Mouse (Mus musculus): ENCODE measurements around the gene Apool. TPM values are rescaled to one million over a fixed set of nuclear protein-coding genes. Genes with fewer than 3 reads are reported as not detected.
"Not testable (repeated sequence)": the region's sequence is repeated elsewhere in the genome, so short reads cannot be mapped to it uniquely, and the experiment has no call there.

Apool gene
- 0.14 and 0.23 TPM in 2 replicates for polyA plus RNA-seq (2012)

- peaks cover 4% of the 10 kb centered on the region; the same call in 1 of the 2 replicates for H3K4me1 ChIP-seq (ENCODE audit: control insufficient read depth)
- no peaks in the 10 kb centered on the region for H3K36me3 ChIP-seq (ENCODE audit: control insufficient read depth)
- no peaks in the 10 kb centered on the region for H3K27me3 ChIP-seq (ENCODE audit: control insufficient read depth)
- TF ChIP-seq TAL1 (IDR thresholded peaks at IDR 0.05; ENCODE audit: low read length) (no peak), GATA1 (IDR thresholded peaks at IDR 0.05; ENCODE audit: low read length) (no peak)
- no peaks in the 10 kb centered on the region for H3K9me3 ChIP-seq (ENCODE audit: control insufficient read depth, low read length)
- peak within 1 kb of the TSS; percentile 76 for H3K4me3 ChIP-seq (replicated peaks)
These were observed at the start of gene Apool for GRCm38 (mm10) chrX:112310804-112311530. TSS of gene Apool (plus strand) at chrX:112311334.

- Histone ChIP-seq H3K4me3 (replicated peaks) (no peak overlapping the region), H3K9me3 (ENCODE audit: control insufficient read depth, low read length) (no peaks in the 10 kb centered on the region), H3K27me3 (ENCODE audit: control insufficient read depth) (no peaks in the 10 kb centered on the region), H3K4me1 (ENCODE audit: control insufficient read depth) (no peaks in the 10 kb centered on the region), H3K36me3 (ENCODE audit: control insufficient read depth) (no peaks in the 10 kb centered on the region)
- no peak for TF ChIP-seq GATA1 (IDR thresholded peaks at IDR 0.05; ENCODE audit: low read length)
- no peak for TF ChIP-seq TAL1 (IDR thresholded peaks at IDR 0.05; ENCODE audit: low read length)
These were observed 37.6 kb upstream of the Apool start for GRCm38 (mm10) chrX:112273550-112273949.

- H3K9me3 ChIP-seq (ENCODE audit: control insufficient read depth, low read length) = no peaks in the 10 kb centered on the region
- TF ChIP-seq GATA1 (IDR thresholded peaks at IDR 0.05; ENCODE audit: low read length) (no peak), TAL1 (IDR thresholded peaks at IDR 0.05; ENCODE audit: low read length) (no peak)
- H3K4me1 ChIP-seq (ENCODE audit: control insufficient read depth) = peaks cover 4% of the 10 kb centered on the region; the same call in 1 of the 2 replicates
- H3K4me3 ChIP-seq (replicated peaks) = peak overlapping the region; percentile 76
- H3K27me3 ChIP-seq (ENCODE audit: control insufficient read depth) = no peaks in the 10 kb centered on the region
- H3K36me3 ChIP-seq (ENCODE audit: control insufficient read depth) = no peaks in the 10 kb centered on the region
These were observed 375 bp downstream of the Apool start for GRCm38 (mm10) chrX:112311531-112311887.

GRCm38 (mm10) chrX:112312094-112312493 is 960 bp downstream of the Apool start:
- H3K27me3 ChIP-seq (ENCODE audit: control insufficient read depth) = no peaks in the 10 kb centered on the region
- H3K36me3 ChIP-seq (ENCODE audit: control insufficient read depth) = no peaks in the 10 kb centered on the region
- peak overlapping the region; percentile 76 for H3K4me3 ChIP-seq (replicated peaks)
- no peaks in the 10 kb centered on the region for H3K9me3 ChIP-seq (ENCODE audit: control insufficient read depth, low read length)
- TF ChIP-seq TAL1 (IDR thresholded peaks at IDR 0.05; ENCODE audit: low read length) (no peak), GATA1 (IDR thresholded peaks at IDR 0.05; ENCODE audit: low read length) (no peak)
- peaks cover 4% of the 10 kb centered on the region; the same call in 1 of the 2 replicates for H3K4me1 ChIP-seq (ENCODE audit: control insufficient read depth)

- Histone ChIP-seq H3K36me3 (ENCODE audit: control insufficient read depth) (no peaks in the 10 kb centered on the region), H3K4me1 (ENCODE audit: control insufficient read depth) (no peaks in the 10 kb centered on the region), H3K4me3 (replicated peaks) (no peak overlapping the region), H3K9me3 (ENCODE audit: control insufficient read depth, low read length) (no peaks in the 10 kb centered on the region), H3K27me3 (ENCODE audit: control insufficient read depth) (no peaks in the 10 kb centered on the region)
- TF ChIP-seq GATA1 (IDR thresholded peaks at IDR 0.05; ENCODE audit: low read length) (no peak), TAL1 (IDR thresholded peaks at IDR 0.05; ENCODE audit: low read length) (no peak)
These were observed 9.1 kb downstream of the Apool start for GRCm38 (mm10) chrX:112320273-112320672.

GRCm38 (mm10) chrX:112339486-112339885 is 28.4 kb downstream of the Apool start:
- Histone ChIP-seq H3K9me3 (ENCODE audit: control insufficient read depth, low read length) (no peaks in the 10 kb centered on the region), H3K27me3 (ENCODE audit: control insufficient read depth) (no peaks in the 10 kb centered on the region), H3K4me3 (replicated peaks) (no peak overlapping the region), H3K4me1 (ENCODE audit: control insufficient read depth) (no peaks in the 10 kb centered on the region), H3K36me3 (ENCODE audit: control insufficient read depth) (no peaks in the 10 kb centered on the region)
- TF ChIP-seq GATA1 (IDR thresholded peaks at IDR 0.05; ENCODE audit: low read length) (no peak), TAL1 (IDR thresholded peaks at IDR 0.05; ENCODE audit: low read length) (no peak)

GRCm38 (mm10) chrX:112347467-112348394 is 36.6 kb downstream of the Apool start:
- Histone ChIP-seq H3K9me3 (ENCODE audit: control insufficient read depth, low read length) (no peaks in the 10 kb centered on the region), H3K4me3 (replicated peaks) (no peak overlapping the region), H3K36me3 (ENCODE audit: control insufficient read depth) (no peaks in the 10 kb centered on the region), H3K4me1 (ENCODE audit: control insufficient read depth) (no peaks in the 10 kb centered on the region), H3K27me3 (ENCODE audit: control insufficient read depth) (no peaks in the 10 kb centered on the region)
- TF ChIP-seq GATA1 (IDR thresholded peaks at IDR 0.05; ENCODE audit: low read length) = no peak

- H3K4me3 ChIP-seq (replicated peaks) = no peak overlapping the region
- H3K36me3 ChIP-seq (ENCODE audit: control insufficient read depth) = no peaks in the 10 kb centered on the region
- TF ChIP-seq TAL1 (IDR thresholded peaks at IDR 0.05; ENCODE audit: low read length) = no peak
- no peak for TF ChIP-seq GATA1 (IDR thresholded peaks at IDR 0.05; ENCODE audit: low read length)
- H3K4me1 ChIP-seq (ENCODE audit: control insufficient read depth) = no peaks in the 10 kb centered on the region
- no peaks in the 10 kb centered on the region for H3K27me3 ChIP-seq (ENCODE audit: control insufficient read depth)
- H3K9me3 ChIP-seq (ENCODE audit: control insufficient read depth, low read length) = no peaks in the 10 kb centered on the region
These were observed 37.3 kb downstream of the Apool start for GRCm38 (mm10) chrX:112348395-112348791.

- no peaks in the 10 kb centered on the region; the same call in 1 of the 2 replicates for H3K36me3 ChIP-seq (ENCODE audit: control insufficient read depth)
- no peaks in the 10 kb centered on the region for H3K9me3 ChIP-seq (ENCODE audit: control insufficient read depth, low read length)
- TF ChIP-seq GATA1 (IDR thresholded peaks at IDR 0.05; ENCODE audit: low read length) (no peak), TAL1 (IDR thresholded peaks at IDR 0.05; ENCODE audit: low read length) (no peak)
- H3K4me1 ChIP-seq (ENCODE audit: control insufficient read depth) = no peaks in the 10 kb centered on the region
- H3K4me3 ChIP-seq (replicated peaks) = no peak overlapping the region
- no peaks in the 10 kb centered on the region for H3K27me3 ChIP-seq (ENCODE audit: control insufficient read depth)
These were observed 57.3 kb downstream of the Apool start for GRCm38 (mm10) chrX:112368426-112368825.

GRCm38 (mm10) chrX:112370577-112371410 is 59.7 kb downstream of the Apool start:
- H3K4me3 ChIP-seq (replicated peaks); H3K27me3 ChIP-seq (ENCODE audit: control insufficient read depth); H3K4me1 ChIP-seq (ENCODE audit: control insufficient read depth); H3K9me3 ChIP-seq (ENCODE audit: control insufficient read depth, low read length); H3K36me3 ChIP-seq (ENCODE audit: control insufficient read depth): not testable (repeated sequence)

All from erythroblast, embryonic 14.5 days (primary cell).